Mouse (Mus musculus) testis, adult 2 months (tissue): ENCODE results near the gene Tti1. TPM values are rescaled to one million over a fixed set of nuclear protein-coding genes. Genes with fewer than 3 reads are reported as not detected.
A peak's percentile ranks its signal among the peaks of the same experiment; 100 is the strongest.

ENCODE experiments used
- H3K27ac ChIP-seq: fragments of 200-500 bp; 2 replicates; pipeline ENCODE4 v1.5.1; 2012; ENCODE audit warnings: low read depth, low read length; ENCODE audit not compliant: control insufficient read depth, insufficient read depth
- H3K27me3 ChIP-seq: fragments of 200-500 bp; 2 replicates; pipeline ENCODE4 v1.6.1; 2012; ENCODE audit warnings: mild to moderate bottlenecking, low read length, moderate library complexity; ENCODE audit not compliant: control insufficient read depth, insufficient read depth
- H3K36me3 ChIP-seq: fragments of 200-500 bp; 2 replicates; pipeline ENCODE4 v1.6.1; 2012; ENCODE audit warnings: mild to moderate bottlenecking, low read length; ENCODE audit not compliant: control insufficient read depth, insufficient read depth
- H3K4me1 ChIP-seq: fragments of 200-500 bp; 2 replicates; pipeline ENCODE4 v1.6.1; 2012; ENCODE audit warnings: low read length; ENCODE audit not compliant: control insufficient read depth, insufficient read depth
- H3K4me3 ChIP-seq: fragments of 200-500 bp; 2 replicates; pipeline ENCODE4 v1.5.1; 2012; ENCODE audit warnings: low read depth, mild to moderate bottlenecking, low read length, moderate library complexity, mixed read lengths; ENCODE audit not compliant: control insufficient read depth
- CTCF ChIP-seq: fragments of 200-500 bp; IDR thresholded peaks from 2 replicates; pipeline ENCODE4 v1.5.1; 2012; ENCODE audit warnings: low read depth, mild to moderate bottlenecking, inconsistent platforms, low read length, moderate library complexity; ENCODE audit not compliant: control insufficient read depth, insufficient read depth, insufficient replicate concordance
- POLR2A ChIP-seq: fragments of 200-500 bp; IDR thresholded peaks from 2 replicates; pipeline ENCODE4 v1.6.1; 2012; ENCODE audit warnings: low read depth, mild to moderate bottlenecking, inconsistent platforms, low read length, moderate library complexity; ENCODE audit not compliant: control insufficient read depth
- polyA plus RNA-seq: library from polyadenylated mRNA; depleted of rRNA; stranded (reverse); fragments of >200 nt; gene quantifications from 2 replicates; pipeline ENCODE4 v1.2.3, GENCODE M21; 2012; rRNA removed

Gene Tti1
- polyA plus RNA-seq, result 17.7 and 17.9 TPM in 2 replicates

GRCm38 (mm10) chr2:158028354-158028863 lies at the start of gene Tti1, which contains the start of gene Rprd1b:
Gene Tti1, minus strand, starts transcription at chr2:158028433.
Gene Rprd1b, plus strand, starts transcription at chr2:158028497.
- no peaks in the 10 kb centered on the region for H3K36me3 ChIP-seq
- H3K4me1 ChIP-seq, result peaks cover 8% of the 10 kb centered on the region
- TF ChIP-seq CTCF (no peak), POLR2A (peak; percentile 64; the same call in 1 of the 2 replicates)
- peak within 1 kb of the TSS; percentile 99 for H3K27ac ChIP-seq
- no peaks in the 10 kb centered on the region for H3K27me3 ChIP-seq
- peak within 1 kb of the TSS; percentile 98 for H3K4me3 ChIP-seq

- H3K4me3 ChIP-seq, result no peak overlapping the region
- H3K4me1 ChIP-seq, result peaks cover 5% of the 10 kb centered on the region; the same call in 1 of the 2 replicates
- H3K27ac ChIP-seq, result no peak overlapping the region
- H3K36me3 ChIP-seq, result no peaks in the 10 kb centered on the region; the same call in 1 of the 2 replicates
- TF ChIP-seq POLR2A (no peak), CTCF (no peak)
- no peaks in the 10 kb centered on the region for H3K27me3 ChIP-seq
Measured at GRCm38 (mm10) chr2:158077981-158078380, 49.7 kb upstream of the Tti1 start.

GRCm38 (mm10) chr2:158076690-158077089 lies 48.5 kb upstream of the Tti1 start:
- H3K4me3 ChIP-seq, result no peak overlapping the region
- H3K36me3 ChIP-seq, result no peaks in the 10 kb centered on the region; the same call in 1 of the 2 replicates
- peaks cover 5% of the 10 kb centered on the region; the same call in 1 of the 2 replicates for H3K4me1 ChIP-seq
- no peak overlapping the region for H3K27ac ChIP-seq
- TF ChIP-seq POLR2A (no peak), CTCF (no peak)
- H3K27me3 ChIP-seq, result no peaks in the 10 kb centered on the region

- Histone ChIP-seq H3K4me1 (peaks cover 2% of the 10 kb centered on the region; the same call in 1 of the 2 replicates), H3K36me3 (no peaks in the 10 kb centered on the region; the same call in 1 of the 2 replicates), H3K27me3 (no peaks in the 10 kb centered on the region), H3K4me3 (no peak overlapping the region), H3K27ac (no peak overlapping the region)
- TF ChIP-seq CTCF, result no peak
- no peak for TF ChIP-seq POLR2A
Measured at GRCm38 (mm10) chr2:158074835-158075234, 46.6 kb upstream of the Tti1 start.

- Histone ChIP-seq H3K4me1 (no peaks in the 10 kb centered on the region), H3K27me3 (no peaks in the 10 kb centered on the region), H3K36me3 (no peaks in the 10 kb centered on the region; the same call in 1 of the 2 replicates), H3K4me3 (no peak overlapping the region), H3K27ac (no peak overlapping the region)
- no peak for TF ChIP-seq CTCF
- TF ChIP-seq POLR2A, result no peak
Measured at GRCm38 (mm10) chr2:158071633-158071995, 43.4 kb upstream of the Tti1 start.

GRCm38 (mm10) chr2:158070885-158071632 lies 42.8 kb upstream of the Tti1 start:
- no peaks in the 10 kb centered on the region; the same call in 1 of the 2 replicates for H3K36me3 ChIP-seq
- H3K27me3 ChIP-seq, result no peaks in the 10 kb centered on the region
- TF ChIP-seq POLR2A, result no peak
- no peak for TF ChIP-seq CTCF
- H3K27ac ChIP-seq, result no peak overlapping the region
- no peak overlapping the region for H3K4me3 ChIP-seq
- no peaks in the 10 kb centered on the region for H3K4me1 ChIP-seq

GRCm38 (mm10) chr2:158068444-158068971 lies 40.3 kb upstream of the Tti1 start:
- Histone ChIP-seq H3K27ac (no peak overlapping the region), H3K4me3 (no peak overlapping the region), H3K4me1 (no peaks in the 10 kb centered on the region), H3K36me3 (peaks cover 1% of the 10 kb centered on the region; the same call in 1 of the 2 replicates), H3K27me3 (no peaks in the 10 kb centered on the region)
- TF ChIP-seq POLR2A (no peak), CTCF (no peak)
